Mouse (Mus musculus): ENCODE data around the gene Bbs7. TPM values are rescaled to one million over a fixed set of nuclear protein-coding genes. Genes with fewer than 3 reads are reported as not detected.
"Not testable (repeated sequence)": the region's sequence is repeated elsewhere in the genome, so short reads cannot be mapped to it uniquely, and the experiment has no call there.

The Bbs7 gene
- polyA plus RNA-seq, 1 experiment from 2014 or later, result 24.9 TPM

DNA sequence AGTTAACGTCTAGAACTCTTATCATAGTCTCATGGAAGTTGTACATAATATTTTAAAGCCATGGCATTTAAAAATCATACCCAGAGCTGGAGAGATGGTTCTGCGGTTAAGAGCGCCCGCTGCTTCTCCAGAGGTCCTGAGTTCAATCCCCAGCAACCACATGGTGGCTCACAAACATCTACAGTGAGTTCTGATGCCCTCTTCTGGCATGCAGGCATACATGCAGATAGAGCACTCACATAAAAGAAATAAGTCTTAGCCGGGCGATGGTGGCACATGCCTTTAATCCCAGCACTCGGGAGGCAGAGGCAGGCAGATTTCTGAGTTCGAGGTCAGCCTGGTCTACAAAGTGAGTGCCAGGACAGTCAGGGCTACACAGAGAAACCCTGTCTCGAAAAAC, 13.5 kb downstream of the Bbs7 start:
- H3K9ac ChIP-seq; H3K36me3 ChIP-seq (replicated peaks); H3K27me3 ChIP-seq (replicated peaks); H3K4me3 ChIP-seq; H3K4me1 ChIP-seq; ATAC-seq (replicated peaks); H3K9me3 ChIP-seq; H3K27ac ChIP-seq; H3K4me2 ChIP-seq: not testable (repeated sequence)
- 93% methylated on average over 8 of the region's 9 CpGs for WGBS

DNA sequence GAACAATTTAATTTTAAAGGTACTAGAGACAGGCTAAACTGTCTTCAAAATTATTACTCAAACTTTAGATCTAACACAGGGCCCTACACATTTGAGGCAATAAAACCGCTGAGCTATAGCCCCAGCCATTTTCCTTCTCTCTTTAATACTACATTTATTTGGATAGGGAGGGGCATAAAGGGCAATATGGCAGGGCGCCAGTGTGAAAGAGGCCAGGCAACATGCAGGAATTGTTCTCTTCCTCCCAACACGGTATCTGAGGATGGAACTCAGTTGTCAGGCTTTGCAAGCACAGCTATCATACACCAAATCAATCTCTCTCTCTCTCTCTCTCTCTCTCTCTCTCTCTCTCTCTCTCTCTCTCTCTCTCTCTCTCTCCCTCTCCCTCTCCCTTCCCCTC, 14.5 kb downstream of the Bbs7 start:
- Histone ChIP-seq H3K9ac (no peak overlapping the region), H3K36me3 (replicated peaks) (peaks cover 8% of the 10 kb centered on the region; the same call in 1 of the 2 replicates), H3K4me3 (no peak overlapping the region), H3K4me2 (no peak overlapping the region), H3K4me1 (no peaks in the 10 kb centered on the region), H3K27ac (no peak overlapping the region), H3K27me3 (replicated peaks) (no peaks in the 10 kb centered on the region), H3K9me3 (no peaks in the 10 kb centered on the region)
- no peak for ATAC-seq (replicated peaks)
- 73% methylated on average over 3 of the region's 3 CpGs for WGBS

GRCm38 (mm10) chr3:36571827-36572378, 41.4 kb downstream of the Bbs7 start, which contains the start of gene Ccna2:
Gene Ccna2 (minus strand): TSS chr3:36572150.
- H3K27ac ChIP-seq, result peak within 1 kb of the TSS; percentile 87
- peak within 1 kb of the TSS; percentile 52 for H3K9ac ChIP-seq
- H3K9me3 ChIP-seq, result no peaks in the 10 kb centered on the region
- peak within 1 kb of the TSS; percentile 67 for H3K4me3 ChIP-seq
- ATAC-seq (replicated peaks), result peak; percentile 100
- H3K4me2 ChIP-seq, result peak within 1 kb of the TSS; percentile 99
- no peaks in the 10 kb centered on the region for H3K27me3 ChIP-seq (replicated peaks)
- peaks cover 16% of the 10 kb centered on the region for H3K4me1 ChIP-seq
- peaks cover 7% of the 10 kb centered on the region; the same call in 1 of the 2 replicates for H3K36me3 ChIP-seq (replicated peaks)
- under 1% methylated on average over 59 of the region's 60 CpGs for WGBS

GRCm38 (mm10) chr3:36571361-36571826, 41.9 kb downstream of the Bbs7 start:
- peak overlapping the region; percentile 31; the same call in 1 of the 2 replicates for H3K9ac ChIP-seq
- under 1% methylated on average over 46 of the region's 46 CpGs for WGBS

GRCm38 (mm10) chr3:36569836-36570235, 43.4 kb downstream of the Bbs7 start:
- no peak overlapping the region for H3K27ac ChIP-seq
- no peak overlapping the region for H3K9ac ChIP-seq
- H3K36me3 ChIP-seq (replicated peaks), result peaks cover 24% of the 10 kb centered on the region
- peaks cover 16% of the 10 kb centered on the region for H3K4me1 ChIP-seq
- WGBS, result 90% methylated on average over 5 of the region's 5 CpGs
- H3K4me2 ChIP-seq, result no peak overlapping the region
- no peaks in the 10 kb centered on the region for H3K27me3 ChIP-seq (replicated peaks)
- ATAC-seq (replicated peaks), result no peak
- H3K9me3 ChIP-seq, result no peaks in the 10 kb centered on the region
- H3K4me3 ChIP-seq, result no peak overlapping the region

More at GRCm38 (mm10) chr3:36571361-36571826, 41.9 kb downstream of the Bbs7 start:
- H3K4me3 ChIP-seq, result peak overlapping the region; percentile 67
- H3K4me2 ChIP-seq, result peak overlapping the region; percentile 99
- H3K27ac ChIP-seq, result no peak overlapping the region
- peaks cover 16% of the 10 kb centered on the region for H3K4me1 ChIP-seq
- ATAC-seq (replicated peaks), result no peak; the same call in 1 of the 2 replicates
- H3K9me3 ChIP-seq, result no peaks in the 10 kb centered on the region
- no peaks in the 10 kb centered on the region for H3K27me3 ChIP-seq (replicated peaks)
- peaks cover 12% of the 10 kb centered on the region for H3K36me3 ChIP-seq (replicated peaks)

- no peaks in the 10 kb centered on the region for H3K27me3 ChIP-seq (replicated peaks)
- no peak for ATAC-seq (replicated peaks)
- H3K4me1 ChIP-seq, result no peaks in the 10 kb centered on the region
- 94% methylated on average over 3 of the region's 3 CpGs for WGBS
- H3K4me2 ChIP-seq, result no peak overlapping the region
- no peak overlapping the region for H3K4me3 ChIP-seq
- H3K36me3 ChIP-seq (replicated peaks), result peaks cover 61% of the 10 kb centered on the region
- H3K9ac ChIP-seq, result no peak overlapping the region
- no peaks in the 10 kb centered on the region for H3K9me3 ChIP-seq
- H3K27ac ChIP-seq, result no peak overlapping the region
Measured at GRCm38 (mm10) chr3:36563666-36564065, 49.6 kb downstream of the Bbs7 start.

- H3K4me1 ChIP-seq, result no peaks in the 10 kb centered on the region
- no peak overlapping the region for H3K4me2 ChIP-seq
Measured at GRCm38 (mm10) chr3:36559606-36560005, 53.7 kb downstream of the Bbs7 start.

GRCm38 (mm10) chr3:36557601-36558000, 55.7 kb downstream of the Bbs7 start:
- Histone ChIP-seq H3K27me3 (replicated peaks) (no peaks in the 10 kb centered on the region), H3K4me3 (no peak overlapping the region), H3K9ac (no peak overlapping the region), H3K36me3 (replicated peaks) (peaks cover 61% of the 10 kb centered on the region), H3K4me2 (no peak overlapping the region), H3K27ac (no peak overlapping the region), H3K4me1 (peaks cover 12% of the 10 kb centered on the region), H3K9me3 (no peaks in the 10 kb centered on the region)
- 87% methylated on average over 1 of the region's 1 CpGs for WGBS
- no peak for ATAC-seq (replicated peaks)

More at GRCm38 (mm10) chr3:36559606-36560005, 53.7 kb downstream of the Bbs7 start:
- Histone ChIP-seq H3K9me3 (no peaks in the 10 kb centered on the region), H3K27ac (no peak overlapping the region), H3K27me3 (replicated peaks) (no peaks in the 10 kb centered on the region), H3K4me3 (no peak overlapping the region), H3K9ac (no peak overlapping the region), H3K36me3 (replicated peaks) (peaks cover 70% of the 10 kb centered on the region)
- ATAC-seq (replicated peaks), result no peak
- 88% methylated on average over 4 of the region's 4 CpGs for WGBS

DNA sequence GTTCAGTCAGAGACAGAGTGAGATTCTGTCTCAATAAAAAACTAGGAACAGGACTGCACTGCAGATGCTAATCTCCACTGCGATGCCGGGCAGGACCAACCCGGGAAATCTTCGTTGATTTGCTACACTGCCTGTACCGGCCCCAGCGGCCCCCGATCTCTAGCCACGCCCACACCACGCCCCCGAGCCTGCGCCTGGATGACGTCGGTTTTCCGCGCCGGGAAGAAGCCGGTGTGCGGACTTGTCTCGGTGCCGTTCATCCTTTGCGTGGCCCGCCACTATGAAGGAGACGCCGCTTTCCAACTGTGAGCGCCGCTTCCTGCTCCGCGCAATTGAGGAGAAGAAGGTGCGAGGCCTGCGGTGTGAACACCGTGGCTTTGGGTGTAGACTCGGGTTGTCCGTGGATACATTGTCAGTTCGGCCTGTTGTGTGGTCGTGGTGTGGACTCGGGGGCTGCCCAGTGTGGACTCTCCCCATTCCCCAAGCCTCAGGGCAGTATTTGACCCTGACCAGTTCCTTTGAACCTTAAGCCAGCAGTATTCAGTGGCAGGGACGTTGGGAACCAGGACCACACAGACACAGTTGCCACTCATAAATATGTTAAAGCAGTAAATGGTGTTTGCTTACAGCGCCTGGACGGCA, 60.8 kb downstream of the Bbs7 start, which contains the start of gene Exosc9:
Gene Exosc9 (plus strand): TSS at position 201 of the 642 bp plus-strand sequence.
- H3K9ac ChIP-seq, result peak within 1 kb of the TSS; percentile 41
- H3K4me2 ChIP-seq, result peak within 1 kb of the TSS; percentile 82
- H3K27me3 ChIP-seq (replicated peaks), result no peaks in the 10 kb centered on the region
- under 1% methylated on average over 39 of the region's 39 CpGs for WGBS
- peaks cover 19% of the 10 kb centered on the region for H3K4me1 ChIP-seq
- peak within 1 kb of the TSS; percentile 50 for H3K4me3 ChIP-seq
- H3K27ac ChIP-seq, result peak within 1 kb of the TSS; percentile 79
- H3K9me3 ChIP-seq, result no peaks in the 10 kb centered on the region
- ATAC-seq (replicated peaks), result peak; percentile 98
- H3K36me3 ChIP-seq (replicated peaks), result peaks cover 27% of the 10 kb centered on the region

- 8% methylated on average over 12 of the region's 12 CpGs for WGBS
- Histone ChIP-seq H3K4me1 (peaks cover 19% of the 10 kb centered on the region), H3K4me2 (peak overlapping the region; percentile 82), H3K9ac (peak overlapping the region; percentile 41), H3K9me3 (no peaks in the 10 kb centered on the region), H3K36me3 (replicated peaks) (peaks cover 21% of the 10 kb centered on the region), H3K27ac (peak overlapping the region; percentile 79), H3K27me3 (replicated peaks) (no peaks in the 10 kb centered on the region), H3K4me3 (peak overlapping the region; percentile 50)
- ATAC-seq (replicated peaks), result no peak; the same call in none of the 2 replicates
Measured at GRCm38 (mm10) chr3:36551851-36552384, 61.4 kb downstream of the Bbs7 start.

DNA sequence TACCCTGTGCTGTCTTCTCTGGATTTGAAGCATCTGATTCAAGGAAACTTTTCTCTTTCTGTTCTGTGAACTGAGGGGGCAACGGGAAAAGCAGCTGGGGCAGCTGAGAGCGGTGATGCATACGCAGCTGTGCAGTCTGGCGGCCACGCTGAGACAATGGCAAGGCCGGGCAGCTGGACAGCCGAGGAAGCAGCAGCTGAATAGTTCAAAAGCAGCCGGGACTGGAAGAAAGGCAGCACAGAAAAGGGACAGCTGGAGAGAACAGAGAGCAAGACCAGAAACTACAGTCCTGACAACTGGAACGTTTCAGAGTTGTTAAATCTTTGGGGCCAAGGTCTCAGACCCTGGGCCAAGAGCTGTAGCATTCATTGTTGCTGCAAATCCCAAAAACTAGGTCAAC, 61.9 kb downstream of the Bbs7 start:
- H3K27ac ChIP-seq, result peak overlapping the region; percentile 79
- ATAC-seq (replicated peaks), result peak; percentile 1; the same call in 1 of the 2 replicates
- H3K36me3 ChIP-seq (replicated peaks), result peaks cover 20% of the 10 kb centered on the region; the same call in 1 of the 2 replicates
- peak overlapping the region; percentile 82 for H3K4me2 ChIP-seq
- H3K4me1 ChIP-seq, result peaks cover 19% of the 10 kb centered on the region
- no peaks in the 10 kb centered on the region for H3K27me3 ChIP-seq (replicated peaks)
- H3K9me3 ChIP-seq, result no peaks in the 10 kb centered on the region
- H3K9ac ChIP-seq, result peak overlapping the region; percentile 41
- peak overlapping the region; percentile 50 for H3K4me3 ChIP-seq
- whole genome bisulfite sequencing, result 9% methylated on average over 9 of the region's 9 CpGs

GRCm38 (mm10) chr3:36544961-36545360, 68.3 kb downstream of the Bbs7 start:
- no peaks in the 10 kb centered on the region for H3K9me3 ChIP-seq
- no peak for ATAC-seq (replicated peaks)
- H3K4me1 ChIP-seq, result no peaks in the 10 kb centered on the region
- H3K27me3 ChIP-seq (replicated peaks), result no peaks in the 10 kb centered on the region
- 79% methylated on average over 3 of the region's 3 CpGs for WGBS
- H3K4me2 ChIP-seq, result no peak overlapping the region
- no peak overlapping the region for H3K9ac ChIP-seq
- H3K27ac ChIP-seq, result no peak overlapping the region
- H3K36me3 ChIP-seq (replicated peaks), result no peaks in the 10 kb centered on the region
- no peak overlapping the region for H3K4me3 ChIP-seq

All from midbrain, embryonic 15.5 days (tissue).